Mouse (Mus musculus) cerebellum, postnatal 36 days (tissue): ENCODE measurements around the gene Il18bp.
A peak's percentile ranks its signal among the peaks of the same experiment; 100 is the strongest.
"Not testable (repeated sequence)": the region's sequence is repeated elsewhere in the genome, so short reads cannot be mapped to it uniquely, and the experiment has no call there.

Experiments
- DNase-seq, 2 experiments: peaks; one replicate each; pipeline ENCODE4 v3.0.0; 2021 to 2022; ENCODE audit warnings: mixed read lengths in 2 of 2

The Il18bp gene

DNA sequence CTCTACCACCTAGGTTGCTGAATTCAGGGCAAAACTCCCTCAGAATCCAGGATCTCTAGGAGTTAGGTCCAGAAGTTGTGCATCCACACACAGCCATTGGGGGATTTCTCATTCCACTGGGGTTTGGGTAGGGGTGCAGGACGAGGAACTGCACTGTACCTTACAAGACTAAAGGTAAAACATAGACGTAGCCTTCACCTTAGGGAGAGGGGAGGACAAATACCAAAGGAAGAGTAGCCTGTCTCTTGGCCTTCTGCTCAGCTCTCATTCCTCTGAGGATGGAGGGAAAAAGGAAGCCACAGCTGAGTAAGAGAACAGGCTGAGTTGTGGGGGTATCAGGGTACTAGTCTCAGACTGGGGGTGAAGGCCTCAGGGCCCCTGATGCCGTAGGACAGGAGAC is at the start of gene Il18bp:
Gene Il18bp (minus strand): TSS at position 101 of the 400 bp plus-strand sequence.
- DNase-seq, result no peak

DNA sequence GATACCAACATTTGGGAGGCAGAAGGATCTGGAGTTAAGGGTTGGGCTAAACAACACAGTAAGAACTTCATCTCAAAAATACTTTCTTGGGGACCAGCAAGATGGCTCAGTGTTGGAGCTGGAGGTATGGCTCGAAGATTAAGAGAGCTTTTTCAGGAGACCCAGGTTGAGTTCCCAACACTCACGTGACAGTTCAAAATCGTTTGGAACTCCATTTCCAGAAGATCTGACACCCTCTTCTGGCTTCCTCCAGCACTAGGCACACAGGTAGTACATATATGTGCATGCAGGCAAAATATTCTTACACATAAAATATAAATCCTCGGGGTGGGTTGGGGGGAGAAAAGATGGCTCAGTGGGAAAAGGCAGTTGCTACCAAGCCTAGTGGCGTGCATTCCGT is 47.9 kb upstream of the Il18bp start:
- DNase-seq, result no peak

DNA sequence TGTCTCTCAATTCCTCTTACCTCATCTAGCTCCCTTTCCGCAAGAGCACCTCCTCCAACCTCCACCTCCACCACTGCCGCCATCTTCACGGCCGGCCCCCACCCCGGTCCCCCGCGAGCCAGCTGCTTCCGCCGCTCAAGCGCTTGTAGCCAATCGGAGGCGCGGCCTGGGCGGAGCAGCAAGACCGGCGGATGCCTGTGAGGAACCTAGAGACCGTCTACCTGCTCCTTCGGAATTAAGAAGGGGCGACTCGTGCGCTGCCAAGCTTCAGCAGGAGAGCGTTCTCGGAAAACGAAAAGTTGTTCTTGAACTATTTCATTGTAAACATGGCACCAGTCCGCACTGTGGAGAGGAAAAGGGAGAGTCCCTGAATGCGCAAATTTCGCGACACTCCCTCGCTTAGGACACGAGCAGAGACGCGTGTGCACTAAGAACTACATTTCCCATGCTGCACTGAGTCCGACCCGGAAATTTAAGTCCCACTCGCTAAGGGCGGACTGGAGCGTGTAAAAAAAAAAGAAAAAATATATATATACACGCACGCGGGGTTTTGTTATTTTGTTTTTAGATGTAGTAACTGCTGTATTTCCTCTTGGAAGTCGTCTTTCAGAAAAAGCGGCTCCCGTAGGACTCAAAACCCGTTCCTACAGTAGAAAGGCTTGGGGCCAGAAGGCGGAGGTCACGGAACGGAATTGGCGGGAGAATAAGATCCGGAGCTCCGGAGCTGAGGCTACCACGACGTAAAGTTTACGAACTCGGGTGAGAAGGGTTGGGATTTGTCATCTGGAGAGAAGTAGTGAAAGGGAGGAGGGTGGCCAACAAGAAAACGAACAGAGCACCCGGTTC is 46.8 kb upstream of the Il18bp start, which contains the start of the genes Rnf121, Xndc1 and Xntrpc:
Gene Rnf121 (minus strand): TSS at position 424 of the 846 bp plus-strand sequence.
Gene Xndc1 (plus strand): TSS at position 466 of the 846 bp plus-strand sequence.
Gene Xntrpc (plus strand): TSS at position 668 of the 846 bp plus-strand sequence.
- peak; percentile 92 to 93 for DNase-seq

DNA sequence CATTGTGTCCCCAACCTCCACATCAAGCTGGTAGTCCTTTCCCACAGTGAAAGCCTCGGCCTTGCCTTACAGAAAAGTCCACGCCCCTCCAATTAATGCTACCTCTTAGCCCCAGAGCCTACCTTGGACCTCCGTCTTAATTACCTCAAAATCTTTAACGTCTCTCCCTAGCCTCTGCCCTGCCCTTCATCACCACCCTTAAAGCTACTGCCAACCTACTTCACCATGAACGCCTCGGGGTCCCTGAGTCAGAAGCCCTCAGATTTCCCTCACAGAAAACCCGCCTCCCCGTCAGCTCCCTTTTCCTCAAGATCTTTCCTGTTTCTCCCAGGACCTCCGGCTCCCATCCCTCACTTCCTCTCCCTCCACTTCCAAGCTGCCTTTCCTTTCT is 46.2 kb upstream of the Il18bp start:
- DNase-seq, result no peak

DNA sequence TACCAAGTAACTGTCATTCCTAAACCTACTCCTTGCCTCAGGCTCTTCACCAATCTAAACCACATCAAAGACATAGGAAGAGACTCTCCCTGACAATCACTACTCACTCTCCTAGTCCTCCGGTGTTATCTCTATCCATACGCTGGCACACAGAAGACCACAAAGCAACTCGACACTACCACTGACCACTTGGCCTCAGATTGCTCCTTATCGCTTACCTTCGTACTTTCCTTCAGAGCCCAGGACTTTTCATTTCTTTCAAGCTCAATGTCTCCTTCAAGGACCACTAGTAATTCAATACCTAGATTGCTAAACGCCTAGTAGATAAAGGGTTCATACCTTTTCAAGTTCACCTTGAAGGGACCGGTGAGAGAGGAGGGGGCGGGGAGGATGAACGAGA is 45.4 kb upstream of the Il18bp start:
- no peak for DNase-seq

DNA sequence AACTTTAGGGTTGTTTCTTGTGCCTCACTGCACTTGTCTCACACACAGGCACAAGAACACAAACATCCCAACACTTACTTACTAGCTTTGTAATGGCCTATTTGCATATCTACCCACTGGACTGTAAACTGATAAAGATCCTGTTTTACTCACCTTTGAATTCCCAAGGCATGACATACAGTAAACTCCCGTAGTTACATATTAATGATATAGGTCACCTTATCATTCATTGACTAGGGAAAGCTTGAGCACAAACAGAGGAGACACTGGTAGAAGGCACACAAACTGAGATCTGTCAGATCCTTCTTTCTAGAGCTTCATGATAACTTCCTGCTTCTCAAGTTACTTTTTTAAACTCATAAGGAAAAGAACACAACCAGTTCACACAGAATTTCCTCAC is 43.7 kb upstream of the Il18bp start:
- no peak for DNase-seq

DNA sequence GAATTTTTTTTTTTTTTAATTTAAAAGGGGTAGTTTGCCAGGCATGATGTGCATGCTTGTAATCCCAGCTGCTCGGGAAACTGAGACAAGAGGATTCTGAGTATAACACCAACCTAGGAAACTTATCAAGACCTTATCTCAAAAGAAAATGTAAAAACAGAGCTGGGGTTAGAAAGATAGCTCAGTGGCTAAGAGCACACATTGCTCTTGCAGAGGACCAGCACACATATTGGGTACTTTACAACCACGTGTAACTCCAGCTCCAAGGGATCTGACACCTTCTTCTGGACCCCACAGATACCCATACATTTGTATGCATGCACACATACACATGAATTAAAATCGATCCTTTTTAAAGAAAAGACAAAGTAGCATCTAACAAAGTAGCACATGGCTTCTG is 42.9 kb upstream of the Il18bp start:
- DNase-seq, result no peak

DNA sequence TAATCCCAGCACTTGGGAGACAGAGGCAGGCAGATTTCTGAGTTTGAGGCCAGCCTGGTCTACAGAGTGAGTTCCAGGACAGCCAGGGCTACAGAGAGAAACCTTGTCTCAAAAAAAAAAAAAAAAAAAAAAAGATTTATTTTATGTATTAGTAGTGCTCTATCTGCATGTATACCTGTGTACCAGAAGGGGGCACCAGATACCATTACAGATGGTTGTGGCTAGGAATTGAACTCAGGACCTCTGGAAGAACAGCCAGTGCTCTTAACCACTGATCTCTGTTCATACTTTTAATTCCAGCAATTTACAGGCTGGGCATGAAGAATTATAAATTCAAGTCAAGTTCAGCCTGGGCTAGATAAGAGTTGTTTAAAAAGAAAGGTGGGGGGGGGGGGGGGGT is 30.0 kb upstream of the Il18bp start:
- DNase-seq, result not testable (repeated sequence)

DNA sequence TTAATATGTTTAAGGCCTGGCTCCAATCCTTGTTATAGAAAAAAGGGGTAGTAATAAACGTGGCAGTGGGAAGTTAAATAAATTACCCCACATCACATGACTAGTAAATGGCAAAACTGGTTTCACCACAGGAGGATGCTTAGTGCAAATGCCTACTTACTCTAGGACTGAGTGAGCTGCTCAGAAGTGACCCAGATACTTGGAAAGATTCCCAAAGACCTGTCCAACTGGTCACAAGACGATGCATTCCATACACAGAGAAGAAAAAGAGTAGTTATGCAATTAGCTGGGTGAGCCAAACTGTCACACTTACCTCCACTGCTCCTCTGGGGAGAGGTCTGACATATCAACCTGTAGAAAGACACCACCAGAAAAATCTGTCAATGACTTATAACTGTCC is 23.8 kb upstream of the Il18bp start:
- no peak for DNase-seq

DNA sequence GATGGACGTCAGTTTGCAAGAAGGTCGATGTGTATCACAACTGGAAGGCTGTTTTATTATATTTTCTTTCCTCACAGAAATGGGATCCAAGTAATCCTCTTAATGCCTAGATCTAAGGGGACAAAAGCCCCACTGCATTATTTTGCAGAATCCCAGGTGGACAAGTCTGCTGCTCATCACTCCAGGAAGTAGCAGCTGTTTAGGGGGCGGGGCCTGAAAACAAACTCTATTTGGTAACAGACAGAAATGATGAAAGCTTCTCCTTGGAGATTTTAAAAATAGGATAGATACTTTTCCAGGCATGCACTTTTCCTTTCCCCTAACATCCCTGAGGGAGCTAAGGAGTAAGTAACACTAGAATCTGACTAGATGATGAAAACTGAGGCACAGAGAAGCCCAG is 18.8 kb upstream of the Il18bp start:
- no peak for DNase-seq

DNA sequence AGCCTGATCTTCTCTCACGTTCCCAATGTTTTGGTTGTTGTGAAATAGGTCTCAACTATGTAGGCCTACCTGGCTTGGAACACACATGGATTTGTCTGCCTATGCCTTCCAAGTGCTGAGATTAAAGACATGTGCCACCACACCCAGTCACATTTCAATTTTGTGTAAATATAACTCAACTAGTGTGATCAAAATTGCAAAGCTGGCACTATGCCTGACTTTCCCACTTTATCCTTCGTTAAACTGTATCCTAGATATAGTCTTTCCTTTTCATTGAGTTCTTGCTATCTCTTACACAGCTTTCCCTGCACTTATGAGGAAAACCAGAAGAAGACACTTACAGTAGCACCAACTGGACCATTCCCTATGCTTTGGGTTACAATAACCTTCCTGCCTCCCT is 17.0 kb upstream of the Il18bp start:
- DNase-seq, result no peak

DNA sequence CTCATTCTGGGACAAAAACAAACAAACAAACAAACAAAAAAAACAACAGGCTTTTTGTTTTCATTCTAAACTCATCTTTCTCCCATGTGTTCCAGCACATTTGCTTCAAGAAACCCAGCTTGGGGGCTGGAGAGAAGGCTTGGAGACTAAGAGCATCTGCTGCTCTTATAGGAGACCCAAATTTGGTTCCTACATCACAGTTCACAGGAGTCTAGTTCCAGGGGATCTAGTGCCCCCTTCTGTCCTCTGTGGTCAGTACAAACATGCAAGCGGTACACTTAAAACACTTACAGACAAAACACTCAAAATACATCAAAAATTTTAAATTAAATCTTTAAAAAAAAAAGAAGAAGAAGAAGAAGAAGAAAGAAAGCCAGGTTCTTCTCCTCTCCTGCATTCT is 16.4 kb upstream of the Il18bp start:
- peak in 1 of 2 experiments; percentile 28 for DNase-seq

DNA sequence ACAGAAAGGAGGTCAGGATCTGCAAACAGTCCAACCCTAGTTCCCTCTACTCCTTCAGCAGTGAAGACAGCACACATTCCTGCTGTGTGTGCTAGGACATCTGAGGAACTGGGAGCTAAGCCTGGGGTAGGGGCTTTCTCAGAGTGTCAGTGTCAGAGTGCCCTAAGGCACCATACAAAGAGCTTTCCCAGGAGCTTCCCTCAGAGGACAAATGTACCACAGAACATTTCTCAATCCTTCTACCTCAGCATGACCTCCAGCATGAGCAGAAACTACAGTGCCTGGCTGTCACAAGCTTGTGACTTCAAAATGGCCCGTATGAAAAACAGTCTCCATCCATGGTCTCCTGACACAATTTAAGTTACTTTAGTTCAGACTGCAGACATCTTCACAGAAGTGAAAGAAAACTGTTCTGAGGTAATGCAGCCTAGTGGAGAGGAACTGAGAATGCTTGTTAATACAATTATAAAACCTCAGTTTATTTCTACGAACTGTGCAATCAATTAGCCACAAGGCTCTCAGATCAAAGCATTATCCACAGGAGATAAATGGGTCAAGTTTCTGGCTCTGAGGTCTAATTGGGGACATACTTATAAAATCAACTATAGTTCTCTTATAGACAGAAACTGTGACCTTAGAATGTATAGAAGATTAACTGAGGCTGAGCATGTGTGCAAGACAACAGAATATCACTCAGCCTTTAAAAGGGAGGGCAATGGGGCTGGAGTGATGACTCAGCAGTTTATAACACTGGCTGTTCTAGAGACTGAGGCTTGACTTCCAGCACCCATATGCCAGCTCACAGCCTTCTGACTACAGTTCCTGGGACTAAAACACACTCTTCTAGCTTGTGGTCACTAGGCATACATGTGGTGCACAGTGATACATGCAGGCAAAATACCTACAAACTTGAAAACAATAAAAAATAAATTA is 7.0 kb upstream of the Il18bp start:
- DNase-seq, result no peak

DNA sequence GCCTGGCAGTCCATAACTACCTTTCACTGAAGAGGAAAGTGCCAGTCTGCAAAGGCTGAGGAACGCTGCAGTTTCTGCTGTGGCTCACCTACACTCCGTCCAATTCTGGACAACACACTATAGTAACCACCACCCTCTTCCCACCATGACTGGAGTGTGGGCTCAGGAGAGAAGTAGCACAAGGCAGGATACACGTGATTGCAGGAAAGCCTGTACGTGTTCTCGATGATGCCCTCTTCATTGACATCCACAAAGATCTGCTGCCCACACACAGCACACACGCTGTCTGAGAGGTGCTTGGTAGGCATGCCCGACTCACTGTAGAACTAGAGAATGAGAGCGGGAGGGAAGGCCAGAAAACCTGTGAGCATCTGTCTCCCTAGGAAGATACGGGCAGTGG is 5.3 kb upstream of the Il18bp start:
- no peak for DNase-seq

DNA sequence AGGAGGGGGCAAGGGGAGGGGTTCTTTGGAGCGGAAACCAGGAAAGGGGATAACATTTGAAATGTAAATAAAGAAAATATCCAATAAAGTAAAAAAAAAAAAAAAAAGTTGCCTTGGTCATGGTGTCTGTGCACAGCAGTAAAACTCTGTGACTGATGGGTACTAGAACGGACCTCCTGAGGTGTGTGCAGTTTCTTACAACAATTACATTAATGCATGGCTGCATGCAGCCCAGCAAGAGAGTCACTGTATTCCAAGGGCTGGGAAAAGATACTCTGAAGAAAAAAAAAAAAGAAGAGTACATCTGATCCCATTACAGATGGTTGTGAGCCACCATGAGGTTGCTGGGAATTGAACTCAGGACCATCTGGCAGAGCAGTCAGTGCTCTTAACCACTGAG is 2.4 kb upstream of the Il18bp start:
- DNase-seq, result not testable (repeated sequence)

DNA sequence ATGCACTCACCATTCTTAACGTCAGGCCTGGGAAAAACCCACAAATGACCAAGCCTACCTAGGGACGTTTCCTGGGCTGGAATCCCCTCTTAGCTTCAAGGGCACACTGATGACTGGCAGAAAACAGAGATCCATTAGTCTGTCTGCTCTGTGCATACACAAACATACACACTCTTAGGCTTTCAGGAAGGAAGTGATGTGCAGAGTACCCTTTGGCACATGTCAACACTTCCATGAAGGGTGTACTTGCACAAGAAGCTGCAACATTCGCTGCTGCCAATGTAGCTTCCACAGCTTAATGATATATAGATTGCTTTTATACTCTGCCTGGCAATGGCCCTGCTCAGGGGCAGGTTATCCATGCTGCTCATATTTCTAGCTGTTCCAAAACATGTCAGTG is 872 bp upstream of the Il18bp start:
- no peak for DNase-seq

DNA sequence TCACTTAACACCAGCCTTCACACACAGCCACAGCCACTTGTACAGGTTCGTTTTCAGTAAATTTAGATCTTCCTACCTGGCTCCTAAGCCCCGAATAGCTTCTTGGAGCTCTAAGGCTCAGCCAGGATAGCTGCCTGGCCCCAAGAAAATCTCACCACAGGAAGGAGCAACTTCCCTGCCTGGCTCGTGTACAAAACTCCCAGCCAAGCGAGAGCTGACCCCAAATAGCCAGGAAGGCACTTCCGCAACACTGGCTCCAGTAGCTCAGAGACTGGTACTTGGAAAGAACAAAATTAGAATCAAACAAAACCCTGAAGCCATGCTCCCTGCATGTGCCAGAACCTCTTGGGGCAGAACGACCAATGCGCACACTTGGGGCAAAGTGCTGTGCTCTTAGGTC is 456 bp downstream of the Il18bp start:
- DNase-seq, result peak in 1 of 2 experiments; percentile 20

DNA sequence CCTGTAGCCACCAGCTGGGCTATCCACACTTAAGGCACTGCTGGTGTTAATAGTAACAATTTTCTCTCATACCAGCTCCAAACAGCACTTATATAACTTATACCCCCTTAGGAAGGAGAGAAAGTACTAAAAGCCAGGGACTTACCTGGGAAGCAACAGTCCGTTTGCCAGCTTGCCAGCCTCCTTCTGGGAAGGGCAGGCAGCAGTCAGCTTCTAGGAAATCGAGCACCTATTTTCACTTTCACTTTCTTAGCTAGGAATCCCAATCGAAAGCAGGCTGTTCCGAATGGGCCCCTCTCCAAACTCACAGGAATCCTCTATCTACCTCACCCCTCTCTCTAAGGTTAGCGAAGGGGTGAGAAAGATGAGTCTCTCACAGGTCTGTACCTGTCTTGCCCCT is 1.0 kb downstream of the Il18bp start:
- no peak for DNase-seq

DNA sequence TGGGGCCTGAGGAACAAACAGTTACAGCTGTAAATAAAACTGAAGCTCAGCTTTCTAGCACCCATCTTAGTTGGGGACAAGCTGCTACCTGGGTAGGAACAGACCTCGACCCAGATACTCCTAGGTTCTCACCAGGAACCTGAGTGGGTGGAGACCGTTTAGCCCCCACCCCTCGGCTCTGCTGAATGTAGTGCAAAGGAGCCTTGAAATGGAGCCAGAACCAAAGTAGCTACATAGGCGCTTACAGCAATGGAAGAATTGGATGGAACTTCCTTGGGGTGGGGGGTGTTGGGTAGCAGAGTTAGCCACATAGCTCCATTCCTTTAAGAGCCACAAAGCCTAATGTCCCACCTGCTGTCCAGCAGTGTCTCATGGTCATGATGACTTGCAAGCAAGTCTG is 1.6 kb downstream of the Il18bp start:
- no peak for DNase-seq

DNA sequence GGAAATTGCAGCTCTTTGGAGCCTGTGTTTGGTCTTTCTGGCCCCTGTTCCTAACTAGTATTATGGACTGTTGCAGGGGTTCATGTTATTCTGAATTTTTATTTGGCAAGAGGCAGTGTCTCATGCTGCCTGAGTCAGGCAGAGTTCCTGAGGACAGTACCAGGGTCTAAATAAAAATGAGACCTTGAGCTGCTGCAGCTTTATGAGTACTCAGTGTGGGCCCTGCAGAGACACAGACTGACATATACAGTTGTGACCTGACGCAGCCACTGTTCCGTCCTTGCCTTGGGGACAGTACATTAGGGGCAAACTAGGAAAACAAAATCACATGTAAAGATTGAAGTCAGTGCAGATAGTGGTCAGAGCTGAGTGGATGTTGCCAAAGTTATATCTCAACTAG is 3.5 kb downstream of the Il18bp start:
- DNase-seq, result no peak

DNA sequence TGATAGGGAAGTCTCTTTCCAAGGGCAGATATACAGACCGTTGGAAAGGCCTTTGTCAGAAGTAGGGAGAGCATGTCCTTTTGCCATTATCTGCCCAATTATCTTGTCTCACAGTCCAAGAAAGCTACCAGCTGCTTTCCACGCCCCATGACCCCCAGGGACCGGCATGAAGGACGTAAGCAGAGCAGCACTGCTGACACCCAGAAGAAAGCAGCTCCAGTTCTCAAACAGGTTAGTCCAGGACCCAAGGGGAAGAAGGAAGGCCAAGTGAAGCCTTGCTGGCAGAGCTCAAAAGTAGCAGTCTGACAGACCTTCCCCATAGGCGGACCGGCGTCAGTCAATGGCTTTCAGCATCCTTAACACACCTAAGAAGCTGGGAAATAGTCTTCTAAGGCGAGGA is 5.1 kb downstream of the Il18bp start:
- no peak for DNase-seq

DNA sequence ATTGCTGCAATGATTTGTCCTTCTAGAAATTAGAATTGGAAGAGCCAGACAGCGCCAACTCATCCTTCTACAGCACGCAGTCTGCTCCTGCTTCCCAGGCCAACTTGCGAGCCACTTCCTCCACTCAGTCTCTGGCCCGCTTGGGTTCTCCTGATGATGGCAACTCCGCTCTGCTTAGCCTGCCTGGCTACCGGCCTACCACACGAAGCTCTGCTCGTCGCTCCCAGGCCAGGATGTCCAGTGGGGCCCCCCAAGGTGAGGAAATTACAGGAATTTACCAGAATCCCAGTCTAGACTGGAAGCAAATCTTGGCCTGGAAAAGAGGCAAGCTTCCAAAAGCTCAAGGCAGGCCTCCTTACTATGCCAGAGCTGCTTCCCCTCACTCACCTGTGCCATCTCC is 6.6 kb downstream of the Il18bp start:
- DNase-seq, result peak; percentile 48 to 55

DNA sequence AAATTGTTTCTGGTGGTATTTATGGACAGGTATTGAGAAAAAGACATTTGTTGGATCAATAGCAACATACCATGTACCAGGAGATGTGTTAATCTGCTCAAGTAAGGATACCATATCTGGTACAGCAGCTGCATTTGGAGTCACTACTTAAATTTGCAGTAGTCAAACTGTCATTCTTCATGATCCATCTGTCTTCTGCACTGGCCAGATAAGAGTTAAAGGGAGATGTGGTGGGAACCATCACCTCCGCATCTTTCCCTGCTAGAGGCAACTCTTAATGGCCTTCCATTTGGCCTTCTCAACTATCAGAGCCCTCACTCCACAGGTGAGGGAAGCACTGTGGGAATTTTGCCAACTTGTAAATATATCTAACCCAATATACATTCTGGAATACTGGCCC is 12.0 kb downstream of the Il18bp start:
- no peak for DNase-seq
